Mouse (Mus musculus) cerebellum, postnatal 4 days (tissue): ENCODE measurements around the gene Cyb561.

Experiments
- DNase-seq, 2 experiments: peaks; one replicate each; pipeline ENCODE4 v3.0.0; 2022; ENCODE audit warnings: low spot score in 2 of 2, mixed read lengths in 1 of 2

The Cyb561 gene

GRCm38 (mm10) chr11:105921275-105921674 is 31.9 kb downstream of the Cyb561 start:
- DNase-seq = no peak

GRCm38 (mm10) chr11:105920836-105921235 is 32.3 kb downstream of the Cyb561 start:
- DNase-seq = no peak

DNA sequence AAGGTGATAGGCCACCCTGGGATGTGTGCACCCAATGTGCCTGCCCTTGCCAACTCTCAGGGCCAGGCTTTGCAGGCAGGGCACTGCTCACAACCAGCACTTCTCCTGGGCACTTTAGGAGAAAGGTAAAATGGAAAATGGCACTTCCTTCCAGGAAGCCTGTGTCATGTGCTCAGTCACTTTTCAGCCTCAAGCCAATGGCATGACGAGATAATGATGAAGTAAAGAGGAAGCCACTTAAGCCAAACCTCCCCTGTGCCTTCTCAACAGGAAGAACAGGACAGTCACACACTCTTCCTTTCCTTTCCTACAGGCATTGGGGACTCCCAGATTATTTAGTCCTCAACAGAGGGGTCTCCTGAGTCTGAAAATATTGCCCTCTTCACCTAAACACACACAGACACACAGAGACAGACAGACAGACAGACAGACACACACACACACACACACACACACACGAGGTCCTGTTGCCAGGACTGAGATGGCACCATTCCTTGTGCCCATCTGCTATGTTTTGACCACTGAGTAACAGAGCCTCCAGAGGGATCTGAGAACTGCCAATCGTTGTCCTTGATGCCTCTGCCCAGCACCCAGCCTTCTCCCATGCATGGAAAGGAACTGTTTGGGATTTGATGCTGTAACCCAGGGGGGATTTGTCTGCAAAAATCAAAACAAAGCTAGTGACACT is 32.9 kb downstream of the Cyb561 start:
- no peak for DNase-seq

GRCm38 (mm10) chr11:105913580-105913979 is 39.6 kb downstream of the Cyb561 start:
- DNase-seq = no peak

DNA sequence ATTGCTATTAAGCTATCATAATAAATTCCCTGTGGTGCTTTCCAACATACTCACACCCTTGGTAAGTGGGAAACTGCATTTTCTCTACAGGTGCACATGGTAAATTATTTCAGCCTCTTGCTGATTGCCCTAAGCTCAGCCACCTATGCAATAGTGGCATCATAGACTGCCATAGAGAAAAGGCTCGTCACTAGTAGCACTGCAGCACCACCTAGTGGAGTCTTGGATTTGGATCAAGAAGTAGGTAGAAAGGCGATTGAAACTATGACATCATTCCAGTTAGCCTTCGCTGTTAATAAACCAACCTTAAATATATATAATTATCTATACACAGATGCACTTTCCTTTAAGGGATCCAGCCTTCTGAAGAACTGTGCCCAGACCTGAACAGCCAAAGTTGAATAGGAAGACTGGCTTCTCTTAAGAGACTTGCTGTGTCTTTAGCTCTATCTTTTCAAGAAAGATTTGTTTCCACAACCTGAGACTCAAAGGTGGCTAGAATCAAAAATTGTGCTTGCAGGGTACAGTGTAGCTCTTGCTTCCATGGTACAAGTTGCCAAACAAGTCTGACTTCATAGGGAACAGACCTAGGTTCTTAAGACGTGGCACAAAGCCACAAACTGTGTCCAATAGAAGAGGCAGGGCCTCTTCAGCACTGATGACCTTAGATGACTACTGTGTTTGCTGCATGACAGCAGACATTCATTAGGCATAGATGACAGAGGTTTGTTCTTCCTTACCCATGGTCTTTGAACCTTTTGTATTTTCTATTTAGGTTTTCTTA is 41.4 kb downstream of the Cyb561 start:
- DNase-seq = peak; percentile 52 to 77

GRCm38 (mm10) chr11:105911149-105911548 is 42.0 kb downstream of the Cyb561 start:
- DNase-seq = no peak

DNA sequence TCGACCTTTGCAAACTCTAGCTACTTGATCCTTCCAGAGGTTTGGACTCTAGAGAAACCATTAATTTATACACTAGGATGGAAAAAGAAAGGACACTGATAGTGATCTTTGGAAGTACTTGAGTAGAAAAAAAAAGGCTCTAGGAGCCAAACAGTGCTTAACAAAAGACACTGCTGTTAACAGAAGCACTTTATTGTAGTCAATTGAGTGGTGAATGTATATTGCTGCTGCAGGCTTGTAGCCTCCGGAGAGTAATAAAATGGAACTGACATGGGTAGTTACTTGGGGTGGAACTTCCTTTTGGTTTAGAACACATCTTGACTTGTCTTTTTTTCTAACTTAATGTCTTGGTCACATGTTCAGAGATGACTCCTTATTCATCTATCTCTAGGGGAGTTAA is 43.5 kb downstream of the Cyb561 start:
- DNase-seq = no peak

DNA sequence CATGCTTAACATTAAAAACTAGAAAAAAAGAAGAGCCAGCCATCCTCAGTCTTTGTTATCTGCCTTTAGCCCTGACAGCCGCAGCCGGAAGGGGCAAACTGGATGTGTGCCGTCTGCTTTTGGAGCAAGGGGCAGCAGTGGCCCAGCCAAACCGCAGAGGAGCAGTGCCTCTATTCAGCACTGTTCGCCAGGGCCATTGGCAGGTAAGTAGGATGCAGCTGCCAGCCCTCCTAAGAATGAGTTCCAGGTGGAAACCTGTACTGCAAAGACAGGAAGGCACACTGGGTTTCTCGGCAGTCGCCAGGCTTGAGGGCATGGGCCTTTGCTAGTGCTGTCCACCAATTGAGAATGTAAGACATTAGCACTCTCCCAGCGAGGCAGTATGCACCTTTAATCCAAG is 44.2 kb downstream of the Cyb561 start:
- no peak for DNase-seq

DNA sequence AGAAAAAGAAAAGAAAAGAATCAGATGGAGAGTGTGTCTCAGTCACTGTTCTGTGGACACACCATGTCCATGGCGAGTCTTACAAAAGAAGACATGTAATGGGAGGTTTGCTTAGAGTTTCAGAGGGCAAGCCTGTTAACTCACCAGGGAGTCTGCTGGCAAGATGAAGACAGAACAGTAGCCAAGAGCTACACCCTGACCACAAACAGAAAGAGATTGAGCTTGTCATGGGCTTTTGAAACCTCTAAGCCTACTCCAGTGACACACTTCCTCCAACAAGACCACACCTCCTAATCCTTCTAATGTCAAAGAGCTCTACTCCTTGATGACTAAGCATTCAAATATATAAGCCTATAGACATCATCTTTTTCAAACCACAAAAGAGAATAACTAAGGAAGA is 45.8 kb downstream of the Cyb561 start:
- DNase-seq = no peak

GRCm38 (mm10) chr11:105905529-105906213 is 47.5 kb downstream of the Cyb561 start:
- no peak for DNase-seq

- DNase-seq = no peak
Measured at GRCm38 (mm10) chr11:105902956-105903355, 50.2 kb downstream of the Cyb561 start.

GRCm38 (mm10) chr11:105901501-105901900 is 51.6 kb downstream of the Cyb561 start:
- DNase-seq = no peak

DNA sequence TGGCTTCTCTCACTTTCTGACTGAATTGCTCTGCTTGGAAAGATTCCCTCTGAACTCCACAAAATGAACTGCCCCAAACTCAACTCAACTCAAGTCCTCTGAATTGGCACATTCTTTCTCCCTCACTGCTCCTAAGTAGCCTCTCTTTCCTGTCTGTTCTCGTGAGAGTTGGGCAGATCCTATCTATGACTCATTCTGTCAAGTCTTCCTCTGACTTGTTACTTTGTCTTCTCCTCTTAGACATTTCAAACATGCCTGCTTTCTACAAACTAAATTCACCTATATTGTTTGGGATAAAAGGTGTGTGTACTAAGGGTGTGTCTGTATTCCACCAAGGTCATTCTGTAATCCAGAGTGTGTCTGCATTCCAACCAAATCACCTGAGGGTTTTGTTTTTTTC is 54.0 kb downstream of the Cyb561 start:
- DNase-seq = no peak

- no peak for DNase-seq
Measured at GRCm38 (mm10) chr11:105887281-105887680, 65.9 kb downstream of the Cyb561 start.

GRCm38 (mm10) chr11:105885558-105885957 is 67.6 kb downstream of the Cyb561 start:
- no peak for DNase-seq
